Mouse (Mus musculus): ENCODE measurements at regions not wholly inside any gene's neighbourhood (a gene's known extent, or its start where the extent isn't known, plus 50 kb on each side); places are given as distances from the start of the nearest gene placed in this dataset.
A peak's percentile ranks its signal among the peaks of the same experiment; 100 is the strongest.
"Not testable (repeated sequence)": the region's sequence is repeated elsewhere in the genome, so short reads cannot be mapped to it uniquely, and the experiment has no call there.

DNA sequence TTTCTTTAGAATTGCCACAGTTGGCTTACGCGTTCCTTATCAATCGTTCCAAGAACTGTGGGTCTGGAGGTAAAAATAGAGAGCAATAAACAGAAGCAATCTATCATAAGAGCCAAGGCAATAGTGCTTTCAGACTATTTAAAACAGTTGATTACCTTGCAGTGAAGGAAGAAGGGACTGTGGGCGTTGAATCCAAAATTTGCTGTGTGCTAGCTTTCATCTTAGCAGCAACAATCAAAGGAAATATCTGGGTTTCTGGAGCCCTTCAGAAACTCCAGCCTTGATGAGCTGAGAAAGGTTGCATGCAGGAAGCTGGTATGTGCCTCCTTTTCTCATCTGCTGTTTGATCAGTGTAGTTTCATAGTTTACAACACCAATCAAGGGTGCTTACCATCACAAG is 136.1 kb upstream of the Thrb start:
- intact Hi-C loops (cut with DNase I) = no loop called here
- DNase-seq (ENCODE audit: low spot score in 2 of 2) = no peak

DNA sequence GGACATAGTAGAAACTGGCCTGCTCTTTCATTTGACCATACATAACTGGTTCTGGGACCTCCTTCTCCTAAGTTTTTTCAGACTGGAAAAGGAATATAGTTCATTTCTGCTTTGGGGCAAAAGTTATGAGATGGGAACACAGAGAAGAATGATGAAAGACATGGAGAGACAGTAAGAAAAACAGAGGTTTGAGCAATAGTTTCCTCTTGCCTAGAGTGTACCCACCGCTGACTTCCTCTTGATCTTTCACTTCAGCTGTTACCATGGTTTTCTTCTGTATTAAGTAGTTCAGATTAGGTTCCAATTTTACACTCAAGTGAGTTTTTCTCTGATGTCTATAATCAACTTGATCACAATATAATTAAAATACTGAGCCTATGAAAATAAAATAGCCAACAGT is 120.7 kb upstream of the Thrb start:
- no peak for DNase-seq (ENCODE audit: low spot score in 2 of 2)
- intact Hi-C loops (cut with DNase I) = no loop called here

DNA sequence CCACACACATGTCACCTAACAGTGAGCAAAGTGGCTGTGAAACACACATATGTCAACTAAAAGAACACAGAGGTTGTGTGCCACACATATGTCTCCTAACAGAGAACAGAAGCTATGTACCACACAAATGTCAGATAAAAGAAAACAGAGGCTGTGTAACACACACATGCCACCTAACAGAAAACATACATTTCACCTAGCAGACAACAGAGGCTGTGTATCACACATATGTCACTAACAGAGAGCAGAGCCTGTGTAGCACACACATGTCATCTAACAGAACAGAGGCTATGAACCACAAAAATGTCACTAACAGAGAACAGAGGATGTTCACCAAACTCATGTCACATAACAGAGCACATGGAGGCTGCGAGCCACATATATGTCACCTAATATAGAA is 103.6 kb upstream of the Thrb start:
- intact Hi-C loops (cut with DNase I) = no loop called here
- DNase-seq (ENCODE audit: low spot score in 2 of 2) = no peak

DNA sequence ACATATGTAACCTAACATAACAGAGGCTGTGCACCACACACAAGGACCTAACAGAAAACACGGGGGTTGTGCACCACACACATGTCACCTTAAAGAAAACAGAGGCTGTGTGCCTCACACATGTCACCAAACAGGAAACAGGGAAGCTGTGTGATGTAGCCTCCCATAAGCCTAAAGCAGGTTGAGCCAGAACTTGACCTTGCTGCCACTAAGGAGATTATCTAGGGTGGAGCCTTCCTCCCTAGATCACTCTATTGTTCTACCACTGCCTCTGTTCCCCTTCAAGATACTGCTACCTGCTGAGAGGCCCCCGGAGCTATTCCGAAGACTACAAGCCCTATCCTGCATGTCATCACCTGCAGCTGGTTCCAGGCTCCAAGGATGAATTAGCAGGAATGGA is 100.1 kb upstream of the Thrb start:
- DNase-seq (ENCODE audit: low spot score in 2 of 2) = not testable (repeated sequence)

DNA sequence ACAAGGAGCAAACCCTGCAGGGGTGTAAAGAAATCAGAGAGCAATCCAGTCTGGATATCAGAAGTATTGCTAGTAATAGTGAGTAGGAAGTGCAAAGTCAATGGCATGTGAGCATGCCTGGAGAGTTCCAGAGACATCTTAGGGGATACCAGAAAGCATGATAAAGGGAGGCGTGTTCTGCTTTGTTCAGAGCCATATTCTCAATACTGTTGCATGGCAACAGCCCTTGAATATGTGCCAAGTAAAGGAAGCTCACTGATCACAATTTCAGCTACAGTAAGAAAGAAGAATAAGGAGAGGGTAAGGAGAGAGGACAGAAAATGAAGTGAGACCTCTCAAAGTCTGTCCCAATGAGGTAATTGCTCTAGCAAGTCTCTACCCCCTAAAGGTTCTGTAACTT is 92.1 kb upstream of the Thrb start:
- no peak for DNase-seq (ENCODE audit: low spot score in 2 of 2)
- intact Hi-C loops (cut with DNase I) = no loop called here

More for the DNA sequence above, 100.1 kb upstream of the Thrb start:
- intact Hi-C loops (cut with DNase I) = not testable (repeated sequence)

DNA sequence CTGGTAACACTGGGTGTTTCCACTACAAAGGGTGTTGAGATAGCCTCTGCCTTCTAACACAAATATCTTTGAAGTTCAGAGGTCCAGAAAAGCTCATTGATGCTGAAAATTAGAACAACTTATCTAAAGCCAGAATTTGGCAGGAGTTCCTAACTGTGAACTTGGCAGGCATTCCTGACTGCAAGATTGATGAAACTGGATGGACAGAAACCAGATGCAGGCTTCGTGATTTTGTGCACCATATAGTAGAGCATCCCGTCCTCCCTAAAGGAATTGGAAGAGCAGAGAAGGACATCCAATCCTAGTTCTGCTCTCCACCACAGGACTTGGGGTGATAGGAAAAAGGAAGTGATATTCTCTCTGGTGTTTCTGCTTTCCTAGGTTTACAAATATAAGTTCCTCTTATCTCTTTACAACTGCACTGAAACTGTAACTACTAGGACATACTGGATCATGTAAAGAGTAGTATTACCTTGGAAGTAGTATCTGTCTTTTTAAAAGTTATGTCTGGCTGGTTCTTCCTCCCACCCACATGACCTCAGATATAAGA is 90.9 kb upstream of the Thrb start:
- intact Hi-C loops (cut with DNase I) = no loop called here
- DNase-seq (ENCODE audit: low spot score in 2 of 2) = no peak

DNA sequence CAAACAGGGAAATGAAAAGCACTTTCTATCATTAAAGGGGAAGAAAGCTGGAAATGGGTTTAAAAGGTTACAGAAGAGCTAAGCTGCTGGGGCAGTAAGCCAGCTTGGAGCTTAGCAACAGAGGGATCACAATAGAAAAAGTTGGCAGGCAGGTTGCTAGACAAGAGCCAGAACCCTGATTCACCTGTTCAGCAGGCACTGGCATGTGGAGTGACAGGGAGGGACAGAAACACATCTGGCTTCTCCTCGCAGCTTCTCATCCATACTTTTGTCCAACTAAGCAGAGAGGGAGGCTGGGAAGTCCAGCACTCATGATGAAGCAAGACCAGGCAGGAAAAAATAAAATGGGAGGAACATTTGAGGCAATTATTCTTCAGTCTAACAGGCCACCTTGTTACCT is 81.3 kb upstream of the Thrb start:
- DNase-seq (ENCODE audit: low spot score in 2 of 2) = no peak
- intact Hi-C loops (cut with DNase I) = no loop called here

DNA sequence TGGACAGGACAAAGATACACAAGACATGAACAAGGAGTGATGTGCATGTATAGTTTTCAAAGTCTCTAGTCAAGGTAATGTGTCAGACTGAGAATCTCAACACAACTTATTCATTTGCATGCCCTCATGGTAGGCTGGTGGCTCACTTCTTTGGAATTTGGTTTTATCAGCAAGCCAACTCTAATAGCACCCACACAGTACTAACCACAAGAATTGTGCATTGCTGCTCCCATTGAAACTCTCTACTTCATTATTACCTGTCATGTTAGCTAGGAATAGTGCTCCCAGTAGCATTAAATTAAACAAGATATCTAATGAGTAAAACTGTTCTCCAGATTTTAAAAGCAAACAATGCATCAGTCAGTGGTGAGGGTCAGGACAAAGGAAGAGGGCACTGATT is 70.5 kb upstream of the Thrb start:
- intact Hi-C loops (cut with DNase I) = no loop called here
- no peak for DNase-seq (ENCODE audit: low spot score in 2 of 2)

DNA sequence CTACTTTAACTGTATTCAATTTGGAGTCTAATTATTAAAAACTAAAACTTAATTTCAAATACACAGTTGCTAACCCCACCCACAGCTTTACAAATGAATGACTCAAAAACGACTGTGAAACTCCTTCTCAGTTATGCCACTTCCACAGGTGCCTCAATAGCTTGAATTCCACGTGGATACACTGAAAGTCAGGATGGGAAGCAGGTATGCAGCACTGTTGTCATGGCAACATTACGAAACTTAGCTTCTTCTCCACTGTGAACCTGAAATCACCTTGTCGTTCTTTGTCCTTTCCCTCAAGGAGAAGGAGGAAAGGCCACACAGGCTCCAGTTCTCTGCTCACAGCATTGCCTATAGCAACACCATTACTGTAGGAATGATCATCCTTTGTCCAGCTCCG is 60.5 kb upstream of the Thrb start:
- intact Hi-C loops (cut with DNase I) = no loop called here
- no peak for DNase-seq (ENCODE audit: low spot score in 2 of 2)

DNA sequence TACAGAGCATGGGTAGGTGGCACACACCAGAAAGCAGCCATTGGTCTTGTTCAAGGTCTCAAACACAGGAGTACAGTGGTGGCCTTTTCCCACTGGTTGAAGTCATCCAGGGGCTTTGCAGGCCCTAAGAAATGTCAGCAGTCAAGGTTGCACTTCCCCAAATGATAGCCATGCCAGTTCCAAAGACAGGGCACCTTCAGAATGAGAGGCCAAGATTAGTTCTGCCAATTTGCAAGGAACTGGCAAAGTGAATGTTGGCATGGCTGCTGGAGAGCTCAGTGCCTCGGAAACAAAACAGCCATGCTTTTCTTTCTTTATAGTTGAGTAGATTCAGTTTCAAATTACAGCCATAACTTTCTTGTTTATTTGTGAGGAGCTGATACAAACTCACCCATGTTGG is 57.7 kb upstream of the Thrb start:
- DNase-seq (ENCODE audit: low spot score in 2 of 2) = no peak
- intact Hi-C loops (cut with DNase I) = no loop called here

DNA sequence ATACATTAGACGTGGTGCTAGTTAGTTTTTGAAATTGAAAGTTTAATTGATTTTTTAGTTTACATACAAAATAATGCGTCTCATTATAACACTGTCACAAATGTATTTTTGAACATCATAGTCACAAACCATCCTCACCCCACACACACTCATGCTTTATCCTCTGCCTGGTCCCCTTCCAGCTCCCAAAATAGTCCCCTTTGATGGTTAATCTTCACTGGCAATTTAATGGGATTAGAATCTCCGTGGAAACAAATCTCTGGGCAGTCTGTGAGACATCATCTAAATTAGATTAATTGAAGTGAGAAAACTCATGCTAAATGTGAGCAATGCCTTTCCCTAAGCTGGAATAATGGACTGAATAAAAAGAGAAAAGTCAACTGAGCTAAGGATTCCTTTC is 54.0 kb upstream of the Thrb start:
- intact Hi-C loops (cut with DNase I) = no loop called here
- DNase-seq (ENCODE audit: low spot score in 2 of 2) = no peak

DNA sequence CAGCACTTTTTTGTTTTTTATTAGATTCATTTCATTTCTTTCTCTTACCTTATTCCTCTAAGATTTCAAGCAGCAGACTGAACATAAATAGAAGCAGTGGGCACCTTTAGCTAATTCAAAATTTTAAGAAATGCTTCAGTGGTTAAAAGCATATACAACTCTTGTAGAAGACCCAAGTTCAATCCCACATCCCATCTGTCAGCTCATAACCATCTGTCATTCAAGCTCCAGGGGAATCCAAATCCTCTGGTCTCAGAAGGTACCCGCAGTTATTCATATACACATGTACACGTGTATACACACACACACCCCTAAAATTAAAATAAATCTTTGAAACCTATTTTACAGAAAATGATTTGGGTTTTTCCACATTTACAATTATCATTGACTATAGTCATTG is 52.9 kb upstream of the Thrb start:
- intact Hi-C loops (cut with DNase I) = no loop called here

More for the DNA sequence above, 52.9 kb upstream of the Thrb start:
- DNase-seq (ENCODE audit: low spot score in 2 of 2) = peak in 1 of 2 experiments; percentile 17
